Mouse (Mus musculus) stomach, postnatal 0 days (tissue): ENCODE measurements around the gene Thap8.

Experiments
- CTCF ChIP-seq: IDR thresholded peaks from 2 replicates; pipeline ENCODE4 v1.5.1; 2016; ENCODE audit warnings: antibody characterized with exemption, low read depth, mild to moderate bottlenecking, moderate library complexity
- EP300 ChIP-seq: optimal IDR thresholded peaks from 2 replicates; pipeline ENCODE3; 2016; ENCODE audit warnings: antibody characterized with exemption

DNA sequence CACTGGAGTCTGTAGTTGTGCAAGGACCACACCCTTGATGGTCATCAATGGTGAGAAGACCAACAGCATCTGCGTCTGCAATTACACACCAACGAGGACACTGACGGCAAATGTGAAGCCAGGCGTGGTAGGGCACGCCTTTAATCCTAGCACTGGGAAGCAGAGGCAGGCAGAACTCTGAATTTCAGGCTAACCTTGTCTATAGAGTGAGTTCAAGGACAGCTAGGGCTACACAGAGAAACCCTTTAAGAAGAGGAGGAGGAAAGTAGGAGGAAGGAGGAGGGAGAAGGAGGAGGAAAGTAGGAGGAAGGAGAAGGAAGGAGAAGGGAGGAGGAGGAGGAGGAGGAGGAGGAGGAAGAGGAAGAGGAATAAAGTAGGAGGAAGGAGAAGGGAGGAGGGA is 14.4 kb upstream of the Thap8 start:
- TF ChIP-seq EP300 (no peak), CTCF (no peak)
